Mouse (Mus musculus): ENCODE measurements around the gene Zfp628.
"Not testable (repeated sequence)": the region's sequence is repeated elsewhere in the genome, so short reads cannot be mapped to it uniquely, and the experiment has no call there.

Gene Zfp628

DNA sequence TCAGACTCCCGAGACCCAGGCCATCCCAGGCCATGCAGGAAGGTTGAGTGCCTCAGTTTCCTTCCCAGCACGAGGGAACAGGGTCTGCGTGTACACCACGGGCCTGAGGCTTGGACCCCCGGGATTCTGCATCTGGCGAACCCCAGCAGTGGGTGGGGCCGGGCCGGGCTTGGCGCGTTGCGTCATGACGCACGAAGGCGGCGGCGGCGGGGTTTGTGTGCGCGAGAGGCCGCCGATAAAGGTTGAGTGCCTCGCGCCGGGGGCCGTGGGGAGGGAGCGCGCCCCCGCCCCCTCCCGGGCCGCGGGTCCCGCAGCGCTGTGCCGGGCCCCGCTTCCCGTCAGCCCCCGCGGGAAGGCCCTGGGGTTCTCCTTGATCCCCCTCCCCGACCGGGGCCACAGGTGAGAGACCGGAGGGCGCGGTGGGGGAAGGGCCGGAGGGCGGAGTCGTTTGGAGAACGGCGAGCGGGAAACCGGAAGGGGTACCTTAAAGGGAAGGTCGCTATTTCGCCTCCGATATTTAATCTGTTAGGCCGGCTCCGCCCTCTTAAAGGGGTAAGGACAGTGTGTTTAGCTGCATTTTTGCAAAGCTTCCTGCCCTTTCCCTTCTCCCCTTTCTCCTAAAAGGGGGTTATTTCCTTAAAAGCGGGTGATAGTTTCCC is at the start of gene Zfp628:
Zfp628 (plus strand) TSS at position 211 of the 659 bp plus-strand sequence.
- peak; percentile 100 for DNase-seq (ENCODE audit: low spot score)

DNA sequence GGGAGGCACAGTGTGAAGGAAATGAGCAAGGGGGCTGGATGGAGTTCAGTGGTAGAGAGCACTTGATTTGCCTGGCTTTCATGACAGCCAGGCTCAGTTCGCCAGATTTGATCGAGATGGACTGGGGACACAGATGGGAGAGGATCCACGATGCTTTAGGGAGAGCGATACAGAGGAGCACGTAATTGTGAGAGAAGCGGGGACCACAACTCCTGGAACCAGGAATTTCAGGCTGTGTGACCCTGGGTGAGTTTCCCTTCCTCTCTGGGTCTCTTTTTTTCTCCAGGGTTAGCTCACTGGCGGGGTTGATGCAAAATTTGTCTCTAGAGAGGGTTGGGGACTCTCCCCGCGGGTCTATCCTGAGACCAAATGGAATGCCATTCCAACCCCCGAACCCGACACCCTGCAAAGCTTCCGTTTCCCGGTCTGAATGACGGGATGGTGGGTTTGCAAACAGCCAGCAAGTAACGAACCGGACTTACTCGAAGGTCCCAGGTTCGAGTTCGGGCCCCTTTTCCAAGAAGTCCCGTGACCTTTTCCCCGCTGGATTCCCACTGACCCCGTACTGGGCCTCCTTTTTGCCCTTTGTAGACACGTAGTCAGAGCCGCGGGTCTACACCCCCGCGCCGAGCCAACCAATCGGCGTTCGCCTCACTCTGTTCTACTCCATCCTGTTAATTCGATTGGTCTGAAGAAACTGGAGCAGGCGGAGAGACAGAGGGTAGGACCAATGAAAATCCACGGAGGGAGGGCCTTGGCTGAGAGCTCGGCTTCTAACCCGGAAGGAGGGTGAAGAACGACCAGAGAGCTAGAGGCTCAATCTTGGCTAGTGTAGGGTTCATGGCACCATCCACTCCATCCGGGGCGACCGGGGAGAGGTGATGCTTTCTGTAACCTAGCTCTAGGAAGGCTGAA is 49.2 kb upstream of the Zfp628 start:
- peak; percentile 97 for DNase-seq (ENCODE audit: low spot score)

- peak; percentile 31 for DNase-seq (ENCODE audit: low spot score)
These were observed 48.3 kb upstream of the Zfp628 start for GRCm38 (mm10) chr7:4866631-4867180.

GRCm38 (mm10) chr7:4870133-4870532 is 44.9 kb upstream of the Zfp628 start, which contains the start of gene Isoc2b:
Gene Isoc2b (minus strand): TSS chr7:4870258.
- DNase-seq (ENCODE audit: low spot score), result no peak

DNA sequence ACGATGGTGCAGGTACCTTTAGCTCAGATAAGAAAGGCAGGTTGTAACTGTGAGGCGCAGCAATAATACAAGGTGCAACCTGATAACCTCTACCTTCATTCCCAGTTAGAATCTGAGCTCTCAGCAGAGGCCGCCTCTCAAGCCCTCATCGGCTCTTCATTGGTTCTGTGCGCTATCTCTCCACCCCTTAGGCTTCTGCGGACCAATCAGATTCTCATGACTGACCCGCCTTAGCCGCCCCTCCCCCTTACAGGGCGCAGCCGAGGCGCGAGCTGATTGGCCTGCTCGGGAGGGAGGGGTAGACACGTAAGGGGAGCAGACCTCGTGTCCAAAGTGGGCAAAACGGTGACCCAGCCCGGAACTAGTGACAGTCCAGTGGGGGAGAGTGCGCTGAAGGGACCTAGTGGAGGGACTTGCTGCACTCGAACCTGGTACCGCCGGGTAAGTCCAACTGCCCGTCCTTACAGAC is 38.2 kb upstream of the Zfp628 start, which contains the start of gene Isoc2a:
Isoc2a (plus strand) TSS at position 401 of the 469 bp plus-strand sequence.
- peak; percentile 94 for DNase-seq (ENCODE audit: low spot score)

DNA sequence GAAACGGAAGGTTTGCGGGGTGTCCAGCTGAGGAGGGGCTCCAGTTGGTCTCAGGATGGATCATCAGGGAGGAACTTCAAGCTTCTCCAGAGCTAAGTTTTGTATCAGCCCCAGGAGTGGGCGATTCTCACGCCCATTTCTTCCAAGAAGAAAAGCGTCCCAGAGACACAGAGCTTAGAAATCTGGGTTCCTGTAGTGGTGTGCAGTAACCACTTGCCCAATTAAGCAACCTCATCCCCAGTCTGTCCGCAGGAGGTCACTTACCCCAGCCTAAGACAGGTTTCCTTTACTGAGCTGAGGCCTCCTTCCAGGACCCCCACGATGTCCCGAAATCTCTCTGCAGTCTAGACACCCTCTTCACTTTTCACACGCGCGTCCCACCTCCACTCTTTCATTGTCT is 37.8 kb upstream of the Zfp628 start:
- no peak for DNase-seq (ENCODE audit: low spot score)

GRCm38 (mm10) chr7:4878186-4878585 is 36.8 kb upstream of the Zfp628 start:
- no peak for DNase-seq (ENCODE audit: low spot score)

GRCm38 (mm10) chr7:4879036-4879435 is 36.0 kb upstream of the Zfp628 start:
- DNase-seq (ENCODE audit: low spot score), result not testable (repeated sequence)

GRCm38 (mm10) chr7:4886680-4887079 is 28.3 kb upstream of the Zfp628 start:
- DNase-seq (ENCODE audit: low spot score), result no peak

GRCm38 (mm10) chr7:4895186-4895585 is 19.8 kb upstream of the Zfp628 start:
- no peak for DNase-seq (ENCODE audit: low spot score)

DNA sequence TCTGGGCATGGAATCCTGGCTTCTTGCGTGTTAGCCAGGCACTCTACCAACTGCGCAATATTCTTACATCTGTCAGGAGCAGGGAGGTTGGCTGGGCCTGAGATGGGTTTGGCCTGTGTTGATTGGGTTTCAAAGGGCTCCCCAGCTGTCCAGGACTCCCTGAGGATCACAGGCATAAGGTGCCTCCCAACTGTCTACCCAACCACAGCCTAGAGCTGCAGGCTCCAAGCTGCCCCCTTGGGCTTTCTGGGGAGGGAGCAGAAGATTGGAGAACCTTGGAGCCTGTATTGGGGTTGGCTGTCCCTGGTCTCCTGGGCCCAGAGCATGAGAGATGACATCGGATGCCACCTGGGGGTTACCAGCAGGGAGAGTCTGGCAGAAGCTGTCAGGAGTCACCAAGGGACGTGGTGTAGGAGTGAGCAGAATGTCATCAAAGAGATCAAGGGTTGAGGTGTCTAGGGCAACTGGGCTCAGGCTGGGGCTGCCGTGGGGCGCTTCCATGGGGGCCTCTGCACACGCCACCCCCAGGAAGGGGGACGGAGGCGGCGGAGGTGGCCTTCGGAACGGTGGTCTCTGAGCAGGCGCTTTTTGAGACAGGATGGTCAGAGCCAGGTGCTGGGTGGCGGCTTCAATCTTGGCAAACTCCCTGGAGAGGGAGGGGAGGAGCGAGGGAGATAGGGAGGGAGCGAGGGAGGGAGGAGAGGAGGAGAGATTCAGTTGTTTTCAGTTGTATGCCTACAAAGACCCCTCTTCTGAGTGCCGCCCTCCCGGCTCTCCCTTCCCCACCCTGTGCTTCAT is 16.0 kb upstream of the Zfp628 start:
- peak; percentile 28 for DNase-seq (ENCODE audit: low spot score)

DNA sequence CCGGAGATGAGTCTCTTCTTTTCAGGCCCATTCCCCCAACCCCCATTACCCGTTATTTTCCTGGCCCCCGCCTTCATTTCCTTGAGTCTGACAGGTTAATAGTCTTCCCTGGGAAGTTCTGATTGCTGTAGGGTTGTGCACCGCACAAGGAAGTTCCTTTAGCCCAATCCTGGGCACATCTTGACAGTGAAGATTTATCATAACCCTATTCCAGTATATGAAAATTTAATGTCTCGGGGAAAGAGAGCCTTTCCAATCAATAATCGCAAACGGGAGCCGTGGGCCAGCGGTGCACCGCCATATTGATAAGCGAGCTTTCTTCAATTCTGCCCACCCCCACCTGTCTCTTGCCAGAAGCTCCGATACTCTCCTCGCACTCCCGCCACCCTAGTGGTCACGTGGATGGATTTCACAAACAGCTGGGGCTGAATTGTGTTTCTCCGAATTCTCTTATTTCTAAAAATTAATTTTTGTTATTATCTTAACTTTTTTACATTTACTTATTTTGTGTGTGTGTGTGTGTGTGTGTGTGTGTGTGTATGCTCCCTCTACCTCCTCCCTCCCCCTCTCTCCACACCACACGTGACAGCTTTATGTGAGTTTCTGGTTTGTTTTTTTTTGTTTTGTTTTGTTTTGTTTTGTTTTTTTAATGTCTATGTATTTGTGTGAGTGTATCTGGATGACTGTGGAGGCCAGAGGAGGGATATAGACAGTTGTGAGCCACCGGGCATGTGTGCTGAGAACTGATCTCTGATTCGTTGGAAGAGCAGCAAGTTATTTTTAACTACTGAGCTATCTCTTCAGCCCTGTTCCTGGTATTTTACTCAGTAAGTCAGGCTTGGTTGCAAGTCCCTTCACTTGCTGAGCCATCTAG is 15.1 kb upstream of the Zfp628 start:
- peak; percentile 44 for DNase-seq (ENCODE audit: low spot score)

DNA sequence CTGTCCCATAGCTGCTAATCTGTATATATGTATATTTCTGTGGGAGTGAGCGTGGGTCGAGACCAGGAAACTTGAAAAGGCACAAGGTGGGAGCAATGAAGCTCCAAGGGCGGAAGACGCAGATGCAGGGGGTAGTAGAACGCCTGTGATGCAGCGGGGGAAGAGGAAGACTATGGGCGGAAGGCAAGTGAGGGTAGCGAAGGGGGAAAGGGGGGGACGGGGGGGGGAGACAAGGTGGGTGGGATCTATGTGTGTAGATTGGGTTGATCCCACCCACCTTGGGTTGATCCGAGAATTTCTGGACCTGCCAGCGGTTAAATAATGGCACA is 14.5 kb upstream of the Zfp628 start:
- no peak for DNase-seq (ENCODE audit: low spot score)

DNA sequence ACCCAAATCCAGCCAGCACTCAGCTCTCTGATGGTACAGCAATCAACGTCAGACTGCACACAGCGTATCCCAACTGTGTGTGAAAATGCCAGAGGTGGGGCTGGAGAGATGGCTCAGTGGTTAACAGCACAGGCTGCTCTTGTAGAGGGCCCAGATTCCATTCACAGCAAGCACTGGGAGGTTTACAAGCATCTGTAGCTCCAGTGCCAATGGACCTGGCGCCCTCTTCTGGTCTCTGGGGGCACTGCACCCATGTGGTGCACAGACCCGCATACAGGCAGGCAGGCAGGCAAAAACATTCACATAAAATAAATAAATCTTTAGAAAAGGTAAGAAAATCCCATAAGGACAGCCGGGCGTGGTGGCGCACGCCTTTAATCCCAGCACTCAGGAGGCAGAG is 13.8 kb upstream of the Zfp628 start:
- peak; percentile 44 for DNase-seq (ENCODE audit: low spot score)

- DNase-seq (ENCODE audit: low spot score), result no peak
These were observed 12.6 kb upstream of the Zfp628 start for GRCm38 (mm10) chr7:4902404-4902803.

DNA sequence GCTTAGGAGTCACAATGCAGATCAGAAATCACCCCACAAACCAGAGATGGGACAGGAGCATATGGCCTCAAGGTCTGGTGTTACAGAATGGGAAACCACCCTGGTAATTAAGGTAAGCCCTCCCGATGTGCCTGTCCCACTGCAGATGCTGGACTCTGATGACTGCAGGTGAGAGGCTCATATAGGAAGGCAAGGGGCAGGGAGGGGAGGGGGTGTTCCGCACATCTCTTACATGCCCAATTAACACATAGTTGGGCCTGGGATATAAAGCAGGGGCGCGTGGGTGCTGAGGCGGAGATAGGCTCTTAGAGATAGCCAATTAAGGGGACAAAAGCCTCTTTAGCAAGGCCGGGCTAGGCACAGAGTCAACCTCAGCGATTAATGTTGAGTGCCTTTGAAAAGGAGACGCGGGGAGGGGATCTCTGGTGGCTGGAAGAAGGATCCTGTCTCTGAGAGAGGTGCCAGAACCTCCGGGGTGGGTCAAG is 8.5 kb upstream of the Zfp628 start, which contains the start of gene Gm36210:
Gm36210 (minus strand) TSS at position 51 of the 485 bp plus-strand sequence.
- no peak for DNase-seq (ENCODE audit: low spot score)

DNA sequence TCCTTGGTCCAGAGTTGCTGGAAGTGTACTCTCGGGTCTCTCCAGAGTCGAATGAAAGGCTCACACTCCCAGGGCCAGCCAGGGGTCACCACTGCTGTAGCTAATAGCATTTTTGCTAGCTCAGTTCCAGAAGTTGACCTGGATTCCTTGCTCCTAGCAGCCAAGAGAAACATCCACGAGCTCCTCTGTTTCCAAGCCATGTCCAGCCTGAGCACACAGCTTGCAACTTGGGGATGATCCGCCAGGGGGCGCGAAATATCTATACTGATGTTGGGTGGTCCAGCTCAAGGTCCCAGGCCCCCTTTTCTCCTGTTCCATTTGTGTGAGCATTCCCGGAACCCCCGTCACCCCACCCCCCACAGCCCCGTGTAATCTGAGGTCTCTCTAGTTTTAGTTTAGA is 3.5 kb upstream of the Zfp628 start:
- DNase-seq (ENCODE audit: low spot score), result peak; percentile 90

GRCm38 (mm10) chr7:4912248-4912647 is 2.8 kb upstream of the Zfp628 start:
- no peak for DNase-seq (ENCODE audit: low spot score)

DNA sequence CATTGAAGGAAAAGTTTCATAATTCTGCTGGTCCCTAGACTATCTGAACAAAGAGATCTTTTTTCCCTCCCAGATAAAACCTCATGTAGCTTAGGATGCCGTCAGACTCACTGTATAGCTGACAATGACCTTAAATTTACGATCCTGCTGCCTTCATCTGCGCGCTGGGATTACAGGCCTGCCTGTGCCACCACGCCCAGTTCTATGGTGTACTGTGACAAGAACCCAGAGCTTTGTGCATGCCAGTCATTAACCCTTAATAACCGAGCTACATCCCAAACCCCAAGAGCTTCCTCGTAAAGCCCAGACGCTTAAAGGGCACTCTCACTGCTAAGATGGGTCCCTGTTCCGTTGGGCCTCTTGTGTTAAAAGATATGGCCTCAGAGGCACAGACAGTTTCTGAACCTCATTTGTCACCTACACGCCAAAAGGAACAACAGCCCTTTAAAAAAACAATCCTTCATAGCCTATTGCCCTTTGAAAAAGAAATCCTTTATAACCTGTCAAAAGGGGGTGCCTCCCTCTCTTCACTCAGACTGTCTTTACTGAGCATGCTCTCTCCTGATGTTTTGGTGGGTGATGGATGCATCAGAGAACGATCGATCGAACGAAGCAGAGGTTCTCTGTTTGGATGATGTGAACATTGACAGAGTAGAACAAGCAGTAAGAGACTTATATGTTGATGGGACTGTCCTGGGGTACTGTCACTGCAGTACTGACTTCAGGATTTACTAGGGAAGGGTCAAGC is 826 bp downstream of the Zfp628 start:
- peak; percentile 35 for DNase-seq (ENCODE audit: low spot score)

- DNase-seq (ENCODE audit: low spot score), result no peak
These were observed 2.5 kb downstream of the Zfp628 start for GRCm38 (mm10) chr7:4917494-4917893.

Measured in retina, embryonic 14.5 days (tissue).